Mouse (Mus musculus) erythroid progenitor cell, adult 5-6 weeks (primary cell): ENCODE measurements around the gene Aloxe3. TPM values are rescaled to one million over a fixed set of nuclear protein-coding genes. Genes with fewer than 3 reads are reported as not detected.

Source experiments
- ATAC-seq: replicated peaks from 2 replicates; pipeline ENCODE4 v1.8.0; 2016; ENCODE audit warnings: moderate number of reproducible peaks, mild to moderate bottlenecking, moderate TSS enrichment, inconsistent platforms; ENCODE audit not compliant: poor library complexity, low FRiP score, severe bottlenecking
- total RNA-seq, 2 experiments: library from RNA; stranded (forward) in 1 of 2; stranded (reverse) in 1 of 2; fragments of 150-400 nt in 1 of 2; fragments of 186-747, 209-891 nt in 1 of 2; gene quantifications; 2 replicates each; pipeline versions ENCODE4 v1.2.3 to v1.2.4; 2015 to 2017; ENCODE audit warnings: low replicate concordance in 2 of 2

Gene Aloxe3
- total RNA-seq, 2 experiments from 2014 or later: not detected

GRCm38 (mm10) chr11:69105796-69106195 lies 19.9 kb upstream of the Aloxe3 start:
- no peak for ATAC-seq

- ATAC-seq: no peak
Observed at GRCm38 (mm10) chr11:69106299-69106698, 19.4 kb upstream of the Aloxe3 start.

- ATAC-seq: no peak
Observed at GRCm38 (mm10) chr11:69106842-69107241, 18.9 kb upstream of the Aloxe3 start.

- no peak for ATAC-seq
Observed at GRCm38 (mm10) chr11:69107676-69108075, 18.0 kb upstream of the Aloxe3 start.

- ATAC-seq: no peak
Observed at GRCm38 (mm10) chr11:69108223-69108622, 17.5 kb upstream of the Aloxe3 start.

GRCm38 (mm10) chr11:69109032-69109900 lies 16.4 kb upstream of the Aloxe3 start:
- no peak for ATAC-seq

- peak; percentile 77 for ATAC-seq
Observed at GRCm38 (mm10) chr11:69110319-69111046, 15.2 kb upstream of the Aloxe3 start.

GRCm38 (mm10) chr11:69111051-69111810 lies 14.5 kb upstream of the Aloxe3 start:
- no peak for ATAC-seq

- ATAC-seq: no peak
Observed at GRCm38 (mm10) chr11:69111865-69112264, 13.8 kb upstream of the Aloxe3 start.

GRCm38 (mm10) chr11:69114018-69114417 lies 11.7 kb upstream of the Aloxe3 start:
- ATAC-seq: no peak

GRCm38 (mm10) chr11:69114621-69115020 lies 11.1 kb upstream of the Aloxe3 start:
- no peak for ATAC-seq

- no peak for ATAC-seq
Observed at GRCm38 (mm10) chr11:69116843-69117242, 8.9 kb upstream of the Aloxe3 start.

- ATAC-seq: peak; percentile 69
Observed at GRCm38 (mm10) chr11:69117737-69118695, 7.7 kb upstream of the Aloxe3 start.

GRCm38 (mm10) chr11:69118765-69119164 lies 6.9 kb upstream of the Aloxe3 start:
- peak; percentile 55 for ATAC-seq

GRCm38 (mm10) chr11:69119446-69120155 lies 6.1 kb upstream of the Aloxe3 start:
- ATAC-seq: no peak

- no peak for ATAC-seq
Observed at GRCm38 (mm10) chr11:69120221-69121000, 5.3 kb upstream of the Aloxe3 start, which contains the start of gene Hes7. Hes7 (plus strand) TSS chr11:69120404.

GRCm38 (mm10) chr11:69121001-69121740 lies 4.5 kb upstream of the Aloxe3 start:
- ATAC-seq: no peak
